Mouse (Mus musculus) limb, embryonic 14.5 days (tissue): Measurements from ENCODE around the gene Dhx30. TPM values are rescaled to one million over a fixed set of nuclear protein-coding genes. Genes with fewer than 3 reads are reported as not detected.

Source experiments
- ATAC-seq: fragments of 200-750 bp; cut with Nextera tagmentation; 2 replicates; pipeline ENCODE4 v1.8.0; 2017; ENCODE audit warnings: low read depth, moderate number of reproducible peaks, moderate TSS enrichment; ENCODE audit not compliant: low FRiP score
- DNase-seq: peaks from one replicate; pipeline ENCODE4 v3.0.0-alpha.2; 2015; ENCODE audit warnings: low spot score
- H3K27ac ChIP-seq: fragments of 300-500 bp; sonication (generic); replicated peaks from 2 replicates; pipeline ENCODE4 v1.5.1; 2014; ENCODE audit warnings: low read depth, mild to moderate bottlenecking, low read length, moderate library complexity, mixed read lengths
- H3K27me3 ChIP-seq: fragments of 300-500 bp; sonication (generic); 2 replicates; pipeline ENCODE4 v1.6.1; 2014; ENCODE audit warnings: low read length, mixed read lengths; ENCODE audit not compliant: control insufficient read depth, insufficient read depth
- H3K36me3 ChIP-seq: fragments of 300-500 bp; sonication (generic); 2 replicates; pipeline ENCODE4 v1.6.1; 2014; ENCODE audit warnings: mild to moderate bottlenecking, low read length, moderate library complexity, mixed read lengths; ENCODE audit not compliant: control insufficient read depth, insufficient read depth
- H3K4me1 ChIP-seq: fragments of 300-500 bp; sonication (generic); 2 replicates; pipeline ENCODE4 v1.6.1; 2014; ENCODE audit warnings: antibody characterized with exemption, low read length, mixed read lengths; ENCODE audit not compliant: control insufficient read depth, insufficient read depth
- H3K4me2 ChIP-seq: fragments of 300-500 bp; sonication (generic); replicated peaks from 2 replicates; pipeline ENCODE4 v1.6.1; 2014; ENCODE audit warnings: low read depth, mild to moderate bottlenecking, low read length, moderate library complexity; ENCODE audit not compliant: severe bottlenecking
- H3K4me3 ChIP-seq: fragments of 300-500 bp; sonication (generic); replicated peaks from 2 replicates; pipeline ENCODE4 v1.5.1; 2014; ENCODE audit warnings: low read length
- H3K9ac ChIP-seq: fragments of 300-500 bp; sonication (generic); 2 replicates; pipeline ENCODE4 v1.6.1; 2014; ENCODE audit warnings: mild to moderate bottlenecking, low read depth, low read length, moderate library complexity; ENCODE audit not compliant: severe bottlenecking
- H3K9me3 ChIP-seq: fragments of 300-500 bp; sonication (generic); 2 replicates; pipeline ENCODE4 v1.6.1; 2016; ENCODE audit warnings: low read length; ENCODE audit not compliant: control insufficient read depth
- POLR2A ChIP-seq: fragments of 200-500 bp; IDR thresholded peaks from 2 replicates; pipeline ENCODE4 v1.8.0; 2012; ENCODE audit warnings: inconsistent platforms, mild to moderate bottlenecking, moderate library complexity, borderline replicate concordance; ENCODE audit not compliant: insufficient read depth, insufficient read length; ENCODE audit errors: extremely low read depth
- WGBS: fragments of 180-500 bp; shearing (Covaris S2); extraction: QIAGEN DNeasy Blood & Tissue Kit; methylation state at CpG from one replicate; pipeline ENCODE4 v1.1.7; 2014; 5-methylcytosine and 5-hydroxymethylcytosine counted together
- polyA plus RNA-seq, 2 experiments: library from polyadenylated mRNA; depleted of rRNA in 1 of 2; stranded (reverse) in 1 of 2; unstranded in 1 of 2; fragments of >200 nt; fragmentation: Nextera tagmentation in 1 of 2; extraction: Ambion mirVana in 1 of 2; gene quantifications; 2 replicates each; pipeline versions ENCODE4 v1.2.1 to v1.2.3; 2012 to 2014

Dhx30 gene
- polyA plus RNA-seq, 2 experiments: 120 to 121 TPM

DNA sequence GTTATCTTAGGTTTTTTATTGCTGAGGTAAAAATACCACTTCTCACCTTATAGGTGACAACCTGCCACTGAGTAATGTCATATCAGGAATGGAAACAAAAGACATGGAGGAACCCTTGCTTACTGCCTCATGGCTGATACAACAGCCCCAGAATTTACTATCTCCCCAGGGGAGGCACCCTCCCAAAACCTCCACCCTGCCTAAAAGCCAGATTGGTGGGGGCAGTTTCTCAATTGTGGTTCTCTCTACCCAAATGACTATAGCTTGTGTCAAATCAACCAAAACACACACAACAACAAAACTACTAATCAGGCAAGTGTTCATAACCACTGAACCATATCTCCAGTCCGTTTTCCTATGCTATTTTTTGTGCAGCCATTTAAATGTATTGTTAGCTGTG is 619 bp upstream of the Dhx30 start:
- peak overlapping the region; percentile 94 for H3K9ac ChIP-seq
- DNase-seq (no peak), ATAC-seq (no peak)
- WGBS: 70% methylated on average over 1 of the region's 1 CpGs
- H3K4me3 ChIP-seq: peak overlapping the region; percentile 87
- peaks cover 25% of the 10 kb centered on the region for H3K36me3 ChIP-seq
- H3K4me2 ChIP-seq: peak overlapping the region; percentile 59
- no peak for TF ChIP-seq POLR2A
- H3K27me3 ChIP-seq: no peaks in the 10 kb centered on the region
- no peaks in the 10 kb centered on the region for H3K9me3 ChIP-seq
- peak overlapping the region; percentile 94; the same call in 1 of the 2 replicates for H3K27ac ChIP-seq
- H3K4me1 ChIP-seq: 0 out of 2 replicates have a peak, but pooled peaks cover 8% of the 10 kb centered on the region

- H3K9ac ChIP-seq: peak within 1 kb of the TSS; percentile 94
- peak; percentile 78; the same call in 1 of the 2 replicates for TF ChIP-seq POLR2A
- H3K27ac ChIP-seq: peak within 1 kb of the TSS; percentile 94
- H3K36me3 ChIP-seq: peaks cover 36% of the 10 kb centered on the region
- H3K4me2 ChIP-seq: peak within 1 kb of the TSS; percentile 59
- WGBS: 2% methylated on average over 62 of the region's 79 CpGs
- no peaks in the 10 kb centered on the region for H3K9me3 ChIP-seq
- 0 out of 2 replicates have a peak, but pooled peaks cover 8% of the 10 kb centered on the region for H3K4me1 ChIP-seq
- H3K27me3 ChIP-seq: no peaks in the 10 kb centered on the region
- H3K4me3 ChIP-seq: peak within 1 kb of the TSS; percentile 87
- peak; percentile 94 for DNase-seq
- peak; percentile 96 for ATAC-seq
Measured at GRCm38 (mm10) chr9:110116977-110117778, 452 bp downstream of the Dhx30 start, which contains the start of gene Smarcc1. TSS of gene Smarcc1 (plus strand) at chr9:110117708.

DNA sequence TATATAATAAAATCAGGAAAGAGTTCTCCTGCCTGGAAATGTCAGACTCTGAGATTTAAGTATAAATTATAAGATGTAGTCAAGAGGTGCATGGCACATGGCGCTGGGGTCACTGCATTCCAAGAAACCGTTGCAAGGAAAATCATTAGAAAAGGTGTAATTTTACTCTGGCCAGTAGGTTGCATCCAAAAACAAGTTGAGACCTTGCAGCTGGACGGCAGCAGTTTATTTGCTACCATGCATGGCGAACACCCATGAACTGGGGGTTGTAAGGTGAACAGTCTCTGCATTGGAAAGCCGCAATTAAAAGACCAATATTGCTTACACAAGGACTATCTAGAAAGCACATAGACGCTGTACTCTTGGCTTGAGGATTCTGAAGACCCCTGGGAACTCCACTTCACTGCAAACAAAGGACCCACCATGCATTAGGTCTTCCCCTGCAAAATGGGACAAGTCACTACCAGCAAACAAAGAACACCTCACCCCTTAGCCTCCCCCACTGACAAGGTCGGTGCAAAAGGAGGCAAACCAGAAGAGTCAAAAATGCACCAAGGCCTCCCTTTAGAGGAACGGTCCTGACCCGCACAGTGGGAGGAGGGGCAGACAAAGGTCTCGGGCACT is 1.2 kb downstream of the Dhx30 start:
- H3K9ac ChIP-seq: peak overlapping the region; percentile 94
- no peaks in the 10 kb centered on the region for H3K27me3 ChIP-seq
- no peak for DNase-seq
- H3K9me3 ChIP-seq: no peaks in the 10 kb centered on the region
- peaks cover 43% of the 10 kb centered on the region for H3K36me3 ChIP-seq
- H3K4me1 ChIP-seq: 0 out of 2 replicates have a peak, but pooled peaks cover 8% of the 10 kb centered on the region
- ATAC-seq: no peak
- H3K4me3 ChIP-seq: peak overlapping the region; percentile 87
- no peak for TF ChIP-seq POLR2A
- H3K27ac ChIP-seq: peak overlapping the region; percentile 94
- WGBS: 3% methylated on average over 10 of the region's 10 CpGs
- peak overlapping the region; percentile 59 for H3K4me2 ChIP-seq

- Histone ChIP-seq H3K27me3 (no peaks in the 10 kb centered on the region), H3K4me2 (peak overlapping the region; percentile 67), H3K27ac (no peak overlapping the region), H3K4me1 (no peaks in the 10 kb centered on the region; the same call in 1 of the 2 replicates), H3K36me3 (peaks cover 68% of the 10 kb centered on the region), H3K9ac (peak overlapping the region; percentile 84), H3K4me3 (peak overlapping the region; percentile 62), H3K9me3 (no peaks in the 10 kb centered on the region)
- TF ChIP-seq POLR2A: 0 out of 2 replicates have a peak, but pooled peaks have one; percentile 45
- peak; percentile 88 for DNase-seq
- WGBS: 3% methylated on average over 41 of the region's 41 CpGs
- ATAC-seq: peak; percentile 91
Measured at GRCm38 (mm10) chr9:110100627-110101600, 16.7 kb downstream of the Dhx30 start.
